Mouse (Mus musculus): ENCODE data around the gene Sec63.

DNA sequence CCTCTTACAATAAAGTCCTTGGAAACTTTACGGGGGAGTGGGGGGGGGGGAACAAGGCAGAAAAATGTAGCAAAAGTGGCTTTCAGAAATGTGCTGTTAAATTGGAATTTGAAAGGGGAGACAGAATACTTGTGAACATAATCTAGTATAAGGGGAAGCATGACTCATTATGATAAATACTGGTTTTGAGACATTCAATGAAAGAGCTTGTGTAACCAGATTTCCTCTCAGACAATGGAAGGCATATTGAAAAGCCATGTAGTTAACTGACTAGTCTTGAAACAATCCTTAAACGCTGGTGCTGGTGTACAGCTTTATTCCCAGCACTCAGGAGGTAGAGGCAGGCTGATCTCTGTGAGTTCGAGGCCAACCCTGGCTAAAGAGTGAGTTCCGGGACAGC is 1.6 kb upstream of the Sec63 start:
- TF ChIP-seq E2F4 (IDR thresholded peaks at IDR 0.05; ENCODE audit: insufficient read depth), result no peak
- no peak for TF ChIP-seq CEBPB (IDR thresholded peaks at IDR 0.05; ENCODE audit: insufficient read depth, poor library complexity, severe bottlenecking)

All from myocyte (in vitro differentiated cells).